Mouse (Mus musculus): ENCODE measurements around the gene Sorbs2.

The Sorbs2 gene

DNA sequence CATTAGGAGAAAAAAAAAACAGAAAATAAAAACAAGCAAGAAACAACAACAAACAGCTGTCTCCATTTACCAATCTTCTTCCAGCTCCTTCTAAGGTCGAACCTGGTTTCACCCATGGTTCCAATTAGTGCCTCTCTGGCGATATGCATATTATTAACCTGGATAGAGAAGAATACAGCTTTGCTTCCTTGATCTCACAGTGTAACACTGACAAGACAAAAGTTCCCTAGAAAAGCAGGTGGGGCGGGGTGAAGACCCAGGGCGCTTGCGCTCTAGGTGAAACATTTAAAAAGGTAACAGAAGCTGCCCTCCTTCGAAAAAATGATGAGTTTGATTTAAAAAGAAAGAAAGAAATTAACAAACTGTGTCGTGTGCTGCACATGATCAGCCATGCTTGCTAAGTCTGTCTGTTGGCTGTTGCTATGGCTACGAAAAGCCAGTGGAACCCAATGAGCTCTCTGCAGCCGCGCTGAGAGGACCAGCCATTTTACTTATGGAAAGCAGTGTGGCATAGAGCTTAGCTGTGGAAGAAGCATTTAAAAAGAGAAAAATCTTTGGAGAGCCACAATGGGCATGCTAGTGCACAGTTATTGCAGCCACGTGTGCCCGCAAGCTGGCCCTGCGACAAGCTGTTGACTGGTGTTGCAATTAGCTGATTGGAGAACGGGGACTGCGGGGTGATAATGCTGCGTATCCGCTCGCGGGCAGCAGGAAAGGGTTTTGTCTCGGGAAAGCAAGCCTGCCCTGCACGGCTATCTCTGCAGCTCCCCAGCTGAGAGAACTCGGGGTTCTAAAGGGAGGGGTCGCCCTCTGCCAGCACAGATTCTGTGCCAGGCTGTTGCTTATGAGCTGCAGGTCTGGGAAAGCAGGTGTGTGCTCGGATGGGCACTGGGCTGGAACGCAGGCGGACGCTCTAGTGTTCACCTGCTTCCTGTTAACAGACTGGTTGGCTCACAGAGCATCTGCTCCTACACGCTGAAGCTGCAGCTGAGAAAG is 120.0 kb downstream of the Sorbs2 start:
- DNase-seq, result peak; percentile 34

DNA sequence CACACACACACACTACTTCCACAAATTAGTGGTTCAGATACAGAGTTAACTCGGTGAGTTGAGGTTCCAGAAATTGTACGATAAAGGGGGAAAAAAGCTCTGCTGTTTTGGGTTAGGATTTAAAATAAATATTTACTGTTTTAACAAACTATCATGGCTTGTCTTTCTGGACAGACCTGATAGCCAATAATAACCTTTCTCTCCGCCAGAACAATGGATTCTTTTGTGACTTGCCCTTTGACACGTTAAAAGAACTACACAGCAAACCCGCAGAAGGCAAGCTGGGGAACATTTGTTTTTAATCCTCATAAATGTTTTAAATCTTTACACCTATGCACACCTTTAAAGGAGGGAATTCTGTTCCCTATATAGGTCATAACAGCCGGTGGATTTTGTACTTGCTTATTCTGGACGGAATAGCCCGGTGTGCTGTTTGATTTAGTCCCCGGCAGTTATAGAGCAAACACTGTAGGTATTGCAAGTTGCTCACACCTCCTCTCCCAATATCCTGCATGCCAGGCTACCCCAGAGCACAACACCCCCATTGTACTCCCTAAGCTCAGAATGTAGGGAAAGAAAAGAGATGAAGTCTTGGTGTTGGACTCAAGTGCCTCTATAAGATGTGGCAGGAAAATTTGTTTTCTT is 121.0 kb downstream of the Sorbs2 start:
- no peak for DNase-seq

DNA sequence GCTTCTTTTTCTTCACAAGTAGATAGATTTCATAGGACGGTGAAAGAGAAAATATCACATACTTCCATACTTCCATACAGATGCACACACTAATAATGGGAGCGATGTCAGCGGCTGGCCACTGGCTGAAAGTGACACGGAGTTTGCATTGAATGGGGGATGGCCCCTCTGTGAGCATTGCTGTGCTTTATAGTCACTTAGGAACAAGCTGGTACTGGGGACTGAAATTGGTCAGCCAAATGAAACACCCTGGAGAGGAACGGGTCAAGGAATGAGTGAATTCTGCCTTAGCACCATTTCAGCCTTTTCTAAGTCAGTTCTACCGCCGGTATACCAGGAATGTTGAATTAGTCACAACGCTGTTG is 121.5 kb downstream of the Sorbs2 start:
- no peak for DNase-seq

DNA sequence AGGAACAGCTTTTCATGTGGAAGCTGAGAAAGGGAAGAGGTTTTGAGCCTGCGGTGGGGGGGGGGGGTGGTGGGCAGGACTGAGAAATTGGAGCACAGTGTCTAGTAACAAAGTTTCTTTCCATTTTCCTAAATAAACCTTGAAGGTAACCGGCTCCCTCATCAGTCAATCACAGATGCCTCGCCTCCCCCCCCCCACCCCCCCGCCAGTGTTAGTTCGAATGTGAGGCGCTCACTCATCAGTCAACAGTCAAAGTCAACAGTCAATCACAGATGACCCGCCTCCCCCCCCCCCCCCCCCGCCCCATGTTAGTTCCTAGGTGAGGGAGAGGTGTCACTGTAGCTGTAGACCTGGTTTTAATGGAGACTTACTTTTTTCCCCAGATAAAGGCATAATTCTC is 123.4 kb downstream of the Sorbs2 start:
- DNase-seq, result peak; percentile 20

DNA sequence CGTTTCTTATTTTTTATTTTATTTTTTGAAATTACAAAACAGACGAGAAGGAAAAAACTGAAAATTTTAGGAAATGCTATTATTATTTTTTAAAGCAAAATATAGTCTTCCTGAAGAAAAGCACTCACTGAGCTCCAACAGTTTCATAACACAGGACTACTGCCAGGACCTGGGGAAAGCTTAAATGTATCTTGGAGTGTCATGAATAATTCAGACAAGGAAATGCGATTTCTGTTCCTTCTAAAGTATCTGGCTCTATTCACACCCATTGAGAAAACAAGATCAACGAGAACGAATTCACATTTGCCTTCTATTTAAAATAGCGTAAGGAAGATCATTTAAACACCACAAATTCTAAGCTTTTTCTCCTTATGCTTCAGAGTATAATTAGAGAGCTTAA is 127.6 kb downstream of the Sorbs2 start:
- no peak for DNase-seq

DNA sequence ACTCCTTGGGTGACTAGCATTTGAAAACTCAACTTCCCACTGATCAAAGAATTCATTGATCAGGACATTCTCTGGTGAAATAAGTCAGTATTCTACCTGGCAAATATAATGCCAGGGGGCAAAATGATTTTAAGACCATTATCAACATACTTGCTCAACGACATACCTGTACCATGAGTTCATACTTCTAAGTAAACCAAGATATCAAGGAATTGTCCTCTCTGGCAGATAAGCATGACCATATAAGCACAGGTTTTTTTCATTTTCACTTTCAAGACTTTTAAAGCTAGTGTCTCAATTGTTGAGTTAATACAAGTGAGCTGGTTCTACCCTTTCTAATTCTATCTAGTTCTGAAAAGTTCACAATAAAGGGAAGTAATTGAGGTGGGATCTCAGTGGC is 130.2 kb downstream of the Sorbs2 start:
- DNase-seq, result no peak

DNA sequence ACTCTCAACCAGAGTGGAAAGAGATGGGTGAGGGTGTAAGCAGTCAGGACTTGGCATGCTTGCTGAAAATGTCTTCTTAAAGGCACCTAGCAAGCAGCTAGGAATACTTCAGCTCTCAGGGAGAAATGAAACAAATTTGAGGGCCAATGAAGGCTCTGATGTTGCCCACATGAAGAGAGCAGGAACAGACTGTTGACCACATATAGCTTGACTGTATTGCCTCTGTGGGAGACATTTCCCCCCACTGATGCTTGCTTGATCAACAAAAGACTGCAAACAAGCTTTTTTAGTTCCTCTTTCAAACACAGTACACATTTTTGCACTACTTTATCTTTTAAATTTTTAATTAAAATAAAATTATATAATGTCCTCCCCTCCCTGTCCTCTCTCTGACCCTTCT is 131.9 kb downstream of the Sorbs2 start:
- no peak for DNase-seq

DNA sequence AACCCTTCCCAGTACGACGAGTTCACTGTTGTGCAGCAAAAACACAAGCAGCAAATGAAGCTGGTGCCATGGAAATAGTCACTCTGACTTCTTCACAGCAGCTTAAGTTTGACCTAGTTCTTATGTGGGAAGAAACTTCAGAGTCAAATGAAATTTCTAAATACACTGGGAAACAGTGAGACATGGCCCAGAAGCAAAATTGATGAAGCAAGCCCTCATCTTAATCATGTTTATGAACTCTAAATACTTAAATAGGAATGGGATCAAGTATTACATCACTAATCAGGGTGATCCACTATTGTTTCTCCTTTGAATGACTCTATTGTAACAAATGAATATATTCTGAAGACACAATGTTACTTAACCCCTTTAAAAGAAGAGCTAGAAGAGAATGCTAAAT is 137.1 kb downstream of the Sorbs2 start:
- no peak for DNase-seq

DNA sequence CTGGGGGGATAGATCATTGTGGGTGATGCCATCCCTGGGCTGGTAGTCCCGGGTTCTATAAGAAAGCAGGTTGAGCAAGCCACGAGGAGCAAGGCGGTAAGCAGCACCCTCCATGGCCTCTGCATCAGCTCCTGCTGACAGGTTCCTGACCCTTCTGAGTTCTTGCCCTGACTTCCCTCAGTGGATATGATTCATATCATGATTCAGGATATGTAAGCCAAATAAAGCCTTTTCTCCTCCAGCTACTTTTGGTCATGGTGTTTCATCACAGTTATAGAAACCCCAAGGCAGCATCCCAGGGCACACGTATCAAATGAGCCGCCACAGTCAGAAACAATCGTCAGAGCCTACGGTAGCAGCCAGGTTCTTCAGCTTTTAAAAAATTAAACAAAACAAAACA is 141.5 kb downstream of the Sorbs2 start:
- no peak for DNase-seq

DNA sequence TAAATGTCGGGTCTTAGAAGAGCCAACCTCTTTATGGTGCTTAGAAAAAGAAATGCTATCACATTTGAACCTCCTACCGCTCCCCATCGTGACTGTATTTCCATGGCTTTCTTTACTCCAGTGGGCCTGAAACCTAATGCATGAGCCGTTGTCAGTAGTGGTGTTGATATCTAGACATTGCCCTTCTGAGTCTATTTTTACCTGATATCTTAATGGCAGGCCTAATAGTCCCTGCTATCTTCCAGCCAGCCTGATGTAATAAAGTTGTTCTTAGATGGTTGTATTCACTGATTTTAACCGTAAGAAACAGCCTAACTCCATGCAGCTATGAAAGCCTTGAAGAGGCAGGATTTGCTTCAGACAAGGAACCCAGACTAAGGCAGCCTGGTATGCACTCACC is 142.4 kb downstream of the Sorbs2 start:
- DNase-seq, result no peak

DNA sequence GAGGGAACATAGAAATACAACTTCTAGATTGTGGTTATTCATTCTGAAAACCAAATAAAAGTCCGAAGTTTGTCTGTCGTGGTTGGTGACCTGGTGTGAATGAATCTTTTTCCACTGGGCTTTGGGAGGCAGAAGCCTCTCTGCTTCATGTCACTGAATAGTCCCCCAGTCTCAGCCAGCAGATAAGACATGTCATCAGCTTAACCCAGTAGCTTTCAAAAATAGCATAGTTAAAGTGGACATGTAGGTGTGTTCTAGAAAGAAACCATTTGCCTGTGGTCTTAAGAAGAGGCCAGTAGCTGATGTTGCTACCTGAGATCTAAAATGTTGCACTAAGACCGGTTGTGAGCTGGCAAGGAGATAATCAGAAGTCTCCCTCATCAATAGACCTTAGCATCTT is 150.4 kb downstream of the Sorbs2 start:
- no peak for DNase-seq

DNA sequence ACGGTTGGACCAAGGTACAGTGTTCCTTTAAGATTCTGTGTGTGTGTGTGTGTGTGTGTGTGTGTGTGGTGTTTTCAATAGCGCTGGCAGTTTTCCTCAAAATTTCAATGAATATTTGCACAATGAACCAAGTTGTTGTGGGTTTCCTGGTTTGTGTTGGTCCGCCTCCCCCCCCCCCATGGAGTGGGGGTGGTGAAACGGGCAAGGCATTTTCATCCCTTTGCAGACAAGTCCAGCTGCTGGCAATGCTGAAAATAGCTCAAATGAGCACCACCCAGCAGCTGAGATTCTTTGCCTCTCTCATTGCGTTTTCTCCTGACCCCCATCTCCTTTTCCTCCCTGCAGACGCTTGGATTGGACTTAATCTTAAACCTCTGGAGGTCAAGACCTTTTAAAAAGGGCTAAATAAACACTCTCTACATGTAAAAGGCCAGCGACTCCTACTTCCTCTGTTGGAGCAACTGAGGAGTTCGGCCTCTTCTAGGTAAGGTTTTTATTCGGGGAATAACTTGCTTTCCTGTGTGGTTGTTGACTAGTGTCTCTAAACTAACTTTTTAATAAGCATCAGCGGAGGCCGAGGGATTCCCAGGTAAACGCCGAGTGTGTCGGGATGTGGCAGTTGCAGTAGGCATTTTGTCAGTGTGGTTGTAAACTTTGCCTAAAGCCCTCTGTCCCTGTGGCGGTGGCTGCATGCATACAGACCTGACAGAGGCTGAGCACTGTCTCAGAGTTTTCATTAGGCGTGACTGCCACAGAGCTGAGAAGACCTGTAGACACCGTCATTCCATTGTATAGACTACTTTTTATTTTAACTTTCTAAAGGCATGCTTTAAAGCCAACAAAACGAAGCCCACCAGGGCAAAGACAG is 151.1 kb downstream of the Sorbs2 start:
- peak; percentile 4 for DNase-seq

DNA sequence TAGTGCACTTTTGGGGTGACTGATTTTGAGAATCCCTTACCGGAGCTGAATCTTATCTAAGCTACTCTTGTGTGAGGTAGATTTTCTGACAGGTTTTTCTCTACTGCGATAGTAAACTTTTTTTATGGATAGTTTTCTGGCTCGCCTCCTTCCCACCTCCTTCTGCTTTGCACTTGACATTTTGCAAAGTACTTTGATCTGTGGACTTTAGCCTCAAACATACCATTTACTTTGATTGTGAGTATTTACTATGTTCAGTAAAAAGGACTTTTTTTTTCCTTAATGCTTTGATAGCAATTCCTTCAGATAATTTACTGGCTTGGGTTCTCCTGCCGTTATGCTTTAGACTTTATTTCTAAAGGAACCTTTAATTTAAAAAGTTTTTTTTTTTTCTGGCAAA is 151.9 kb downstream of the Sorbs2 start:
- DNase-seq, result no peak

DNA sequence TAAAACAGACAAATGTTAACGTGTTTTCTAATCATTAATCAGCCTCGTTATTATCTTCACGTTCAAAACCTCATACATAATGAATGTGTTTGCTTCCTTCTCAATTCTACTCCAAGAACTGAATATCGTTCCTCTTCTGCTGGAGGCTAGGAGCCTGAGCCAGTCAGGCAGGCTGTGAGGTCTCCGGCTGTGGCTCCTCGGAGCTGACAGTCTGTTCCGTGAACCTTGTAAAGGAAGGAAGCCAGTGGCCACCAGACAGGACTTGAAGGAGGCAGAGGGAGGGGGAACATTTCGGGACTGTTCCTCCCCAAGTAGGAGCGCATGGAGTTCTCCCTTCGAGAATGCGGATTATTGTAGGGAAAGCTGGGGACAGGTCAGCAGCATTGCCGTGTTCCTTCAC is 153.0 kb downstream of the Sorbs2 start:
- DNase-seq, result no peak

DNA sequence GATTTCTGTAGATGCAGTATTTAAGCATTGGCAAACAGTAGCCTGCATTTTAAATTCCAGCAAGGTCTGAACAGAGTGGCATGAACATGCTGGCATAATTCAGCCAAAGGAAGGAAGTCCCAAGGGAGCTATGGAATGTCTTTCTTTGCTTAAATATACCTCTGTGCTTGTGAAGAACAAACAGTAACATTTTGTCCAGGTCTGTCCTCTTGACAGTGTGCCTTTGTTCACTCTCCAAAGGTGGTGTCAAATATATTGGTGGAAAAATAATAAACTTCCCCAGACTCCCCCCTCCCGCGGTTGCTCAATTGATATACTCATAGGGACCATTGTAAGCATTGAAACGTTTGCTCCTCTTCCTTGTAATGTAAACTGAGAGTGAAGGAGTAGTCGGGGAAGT is 154.0 kb downstream of the Sorbs2 start:
- no peak for DNase-seq

DNA sequence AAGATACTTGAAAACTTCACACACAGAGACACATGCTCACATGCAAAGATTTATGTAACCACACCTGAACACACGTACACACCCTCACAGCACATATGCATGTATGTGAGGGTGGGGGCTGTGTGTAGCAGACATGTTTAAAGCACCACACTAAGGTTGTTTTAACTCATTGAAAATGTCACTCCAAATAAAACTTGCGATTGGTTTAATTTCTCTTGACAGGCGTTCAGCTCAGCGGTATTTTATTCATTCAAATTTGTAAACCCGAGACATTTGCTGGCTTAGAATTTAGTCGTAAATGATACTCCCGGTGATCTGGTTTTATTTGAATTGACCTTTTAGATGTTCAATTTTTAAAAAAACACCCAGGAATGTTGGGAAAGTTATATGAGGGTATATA is 158.6 kb downstream of the Sorbs2 start:
- DNase-seq, result no peak

DNA sequence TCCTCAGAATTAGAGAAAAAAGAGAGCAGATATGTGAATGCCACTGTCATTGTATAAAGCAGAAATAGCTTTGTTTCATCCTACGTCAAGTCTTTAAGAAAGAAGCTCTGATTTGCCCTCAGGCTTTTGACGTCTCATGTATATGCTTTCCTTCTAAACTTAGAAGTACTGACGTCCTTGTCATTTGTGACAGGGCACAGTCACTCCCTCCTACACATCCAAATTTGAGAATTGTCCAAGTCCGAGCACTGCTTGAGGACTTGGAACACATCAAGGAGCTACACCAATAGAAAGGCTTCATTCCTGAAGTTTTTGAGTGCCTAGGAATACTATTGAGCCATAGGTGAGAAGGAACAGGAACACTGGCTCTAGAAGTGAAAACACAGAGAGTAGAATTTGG is 165.6 kb downstream of the Sorbs2 start:
- no peak for DNase-seq

DNA sequence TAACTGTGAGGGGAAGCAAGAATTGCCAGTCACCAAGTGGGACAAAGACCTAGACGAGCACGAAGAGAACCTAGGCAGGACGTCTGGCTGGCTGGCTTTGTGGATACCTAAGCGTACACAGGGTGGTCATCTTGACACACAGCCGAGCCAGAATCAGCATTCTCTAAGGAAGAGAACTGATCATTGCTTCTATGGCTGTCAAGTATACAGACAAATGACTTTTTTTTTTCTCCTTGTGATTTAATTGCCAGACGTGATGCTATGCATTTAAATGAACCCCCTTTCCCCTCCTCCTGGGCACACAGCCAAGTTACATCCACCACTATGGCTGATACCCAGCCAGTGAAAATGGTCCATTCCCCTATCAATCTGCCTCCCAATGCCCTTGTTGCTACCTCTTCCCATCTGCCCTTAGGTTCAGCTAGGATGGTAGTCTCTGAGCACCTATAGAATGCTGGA is 168.3 kb downstream of the Sorbs2 start:
- DNase-seq, result no peak

DNA sequence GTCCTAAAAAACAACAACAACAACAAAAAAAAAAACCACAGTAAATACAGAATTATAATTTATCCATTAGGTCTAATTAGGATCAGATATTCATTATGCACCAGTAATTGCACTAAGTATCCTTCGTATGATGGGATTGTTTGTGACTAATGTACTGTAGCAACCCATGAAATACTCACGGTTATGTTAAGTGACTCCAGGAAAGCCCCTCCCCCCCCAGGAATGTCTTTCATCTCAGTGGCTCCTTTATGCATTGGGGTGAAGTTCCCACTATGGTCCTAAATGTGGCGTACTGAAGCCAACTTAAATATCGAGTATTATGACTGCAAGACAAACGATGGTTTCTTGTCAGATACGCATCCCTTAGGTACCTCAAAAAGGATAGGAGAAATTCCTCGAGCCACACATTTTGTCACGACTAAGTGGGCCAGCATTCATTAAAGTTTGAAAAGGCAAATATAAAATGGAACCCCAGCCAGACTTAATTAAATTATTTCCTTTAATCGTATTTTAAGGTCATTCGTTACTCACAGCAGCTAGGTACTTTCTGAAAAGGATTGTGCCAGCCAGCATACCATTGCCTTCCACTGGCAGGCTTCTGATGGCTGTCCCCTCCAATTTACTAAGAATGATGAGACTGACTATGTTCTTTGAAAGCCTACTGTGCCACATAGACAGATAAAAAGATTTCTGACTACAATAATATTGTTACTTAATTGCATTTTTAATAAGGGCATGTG is 169.7 kb downstream of the Sorbs2 start:
- no peak for DNase-seq

DNA sequence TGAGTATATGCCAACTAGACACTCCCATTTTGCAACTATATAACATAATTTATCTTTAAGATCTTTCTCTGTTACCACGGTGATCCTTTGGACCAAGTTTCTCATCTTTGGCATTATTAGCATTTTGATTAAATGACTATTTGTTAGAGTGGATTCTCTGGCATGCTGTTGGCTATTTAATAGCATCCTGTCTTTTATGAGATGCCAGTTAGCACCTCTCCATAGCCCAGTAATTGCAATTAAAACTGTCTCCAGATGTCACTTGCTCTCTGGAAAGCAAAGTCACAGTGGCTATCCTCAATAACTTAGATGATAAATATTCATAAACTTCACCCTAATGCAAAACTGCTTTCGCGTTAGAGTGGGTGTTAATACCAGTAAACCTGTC is 170.3 kb downstream of the Sorbs2 start:
- no peak for DNase-seq

DNA sequence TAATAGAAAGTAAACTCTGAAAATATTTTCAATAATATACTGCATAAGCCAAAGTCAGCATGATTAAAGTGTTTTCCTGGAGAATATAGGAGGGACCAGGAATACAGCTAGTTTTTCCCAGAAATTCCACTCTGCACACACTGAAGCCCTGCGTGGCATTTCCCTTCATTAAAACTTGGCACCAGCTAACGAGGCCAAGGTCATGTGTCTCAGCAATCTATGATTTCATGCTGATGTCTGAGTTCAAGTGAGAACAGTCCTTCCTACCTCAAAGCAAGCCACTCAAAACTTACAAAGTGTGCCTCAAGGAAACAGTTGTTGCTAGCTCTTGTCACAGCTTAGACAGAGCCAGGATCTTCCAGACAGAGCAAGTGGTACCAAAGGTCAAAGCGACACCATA is 173.6 kb downstream of the Sorbs2 start:
- no peak for DNase-seq

DNA sequence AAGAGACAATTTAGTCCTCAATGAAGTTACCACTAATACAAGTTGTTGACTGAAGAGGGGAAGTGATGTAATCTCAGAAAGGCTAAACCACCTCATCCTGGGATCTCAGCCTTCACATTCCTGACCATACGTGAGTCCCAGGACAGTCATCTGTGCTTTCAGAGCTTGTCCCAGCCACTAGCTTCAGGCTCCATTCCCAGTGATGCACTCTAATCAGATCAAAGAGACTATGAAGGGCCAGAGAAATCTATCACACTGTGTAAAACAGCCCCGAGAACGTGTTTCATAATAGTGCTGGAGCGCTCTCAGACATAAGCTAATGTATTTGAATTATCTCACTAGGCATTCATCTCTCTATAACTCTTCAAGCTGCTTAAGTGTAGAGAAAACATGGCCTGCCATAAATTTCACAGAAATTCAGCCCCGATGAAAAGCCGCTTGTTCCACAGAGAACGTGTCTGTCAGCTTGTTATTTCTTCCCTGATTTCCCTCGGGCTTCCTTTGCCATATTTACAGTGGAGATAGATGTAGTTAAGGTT is 175.3 kb downstream of the Sorbs2 start:
- no peak for DNase-seq
